Mouse (Mus musculus): ENCODE measurements around the gene Fancg. TPM values are rescaled to one million over a fixed set of nuclear protein-coding genes. Genes with fewer than 3 reads are reported as not detected.
A peak's percentile ranks its signal among the peaks of the same experiment; 100 is the strongest.

Gene Fancg
- polyA plus RNA-seq, 2 experiments, result 20.4 to 31.3 TPM

DNA sequence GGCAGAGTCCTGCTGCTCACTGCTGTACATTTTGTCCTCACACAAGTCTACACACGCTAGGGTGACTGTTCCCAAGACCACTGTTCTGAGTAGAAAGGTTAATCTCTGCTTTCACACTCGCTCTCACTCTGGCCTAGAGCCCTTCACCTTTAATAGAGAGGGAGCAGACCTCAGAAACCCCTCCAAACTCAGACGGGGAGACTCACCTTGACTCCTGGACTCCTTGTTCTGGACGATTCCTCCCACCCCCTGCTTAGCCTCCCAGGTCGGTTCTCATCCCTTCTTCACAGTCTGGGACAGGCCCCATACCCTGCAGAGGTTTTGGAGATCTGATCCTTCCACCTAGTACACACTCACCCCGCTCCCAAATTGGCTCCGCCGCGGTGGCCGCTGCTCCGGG lies 29.3 kb upstream of the Fancg start:
- H3K27me3 ChIP-seq (ENCODE audit: control insufficient read depth, insufficient read depth, low read length), result no peaks in the 10 kb centered on the region
- H3K4me3 ChIP-seq (replicated peaks; ENCODE audit: low read length), result peak overlapping the region; percentile 68
- peak overlapping the region; percentile 72 for H3K9ac ChIP-seq (ENCODE audit: low read depth, low read length, severe bottlenecking)
- ATAC-seq (ENCODE audit: low FRiP score, low read depth) (no peak), DNase-seq (ENCODE audit: low spot score) (no peak)
- H3K4me2 ChIP-seq (replicated peaks; ENCODE audit: low read depth, low read length, severe bottlenecking), result peak overlapping the region; percentile 80
- H3K36me3 ChIP-seq (ENCODE audit: control insufficient read depth, insufficient read depth, low read length), result peaks cover 19% of the 10 kb centered on the region
- 2% methylated on average over 10 of the region's 11 CpGs for WGBS
- H3K27ac ChIP-seq (replicated peaks; ENCODE audit: low read depth, low read length), result peak overlapping the region; percentile 55
- TF ChIP-seq POLR2A (IDR thresholded peaks at IDR 0.05; ENCODE audit: borderline replicate concordance, extremely low read depth, insufficient read depth, insufficient read length), result no peak
- peaks cover 19% of the 10 kb centered on the region for H3K4me1 ChIP-seq (ENCODE audit: control insufficient read depth, insufficient read depth, low read length)
- no peaks in the 10 kb centered on the region for H3K9me3 ChIP-seq (ENCODE audit: control insufficient read depth, low read length)

- no peak for ATAC-seq (ENCODE audit: low FRiP score, low read depth)
Observed at GRCm38 (mm10) chr4:43038567-43039495, 28.5 kb upstream of the Fancg start.

DNA sequence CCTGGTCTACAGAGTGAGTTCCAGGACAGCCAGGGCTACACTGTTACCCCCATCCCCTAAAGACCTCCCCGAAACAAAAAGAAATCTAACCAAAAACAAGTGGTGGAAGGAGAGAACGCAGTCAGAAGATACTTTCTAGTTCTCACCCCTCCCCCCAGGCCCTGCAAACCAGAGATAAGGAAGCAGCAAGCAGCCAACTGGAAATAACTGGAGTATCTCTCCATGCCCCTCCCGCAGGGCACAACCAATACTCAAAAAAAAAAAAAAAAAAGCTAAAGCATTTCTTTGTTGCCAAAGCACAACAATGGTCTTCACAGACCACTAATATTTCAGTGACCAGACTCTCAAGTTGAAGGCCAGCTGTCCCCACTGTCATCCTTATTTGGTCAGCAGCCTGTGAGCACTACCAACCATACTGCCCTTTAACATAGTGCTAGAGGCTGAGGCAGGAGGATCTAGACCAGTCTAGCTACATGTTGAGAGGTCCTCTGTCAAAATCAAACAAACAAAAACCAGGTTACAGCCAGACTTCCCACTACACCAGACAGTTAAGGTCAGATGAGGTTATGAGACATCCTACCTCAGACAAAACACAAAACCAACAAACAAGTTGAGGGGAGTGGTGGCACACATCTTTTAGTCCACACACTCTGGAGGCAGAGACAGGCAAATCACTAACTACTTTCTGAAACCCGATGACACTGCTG lies 27.7 kb upstream of the Fancg start:
- no peaks in the 10 kb centered on the region for H3K27me3 ChIP-seq (ENCODE audit: control insufficient read depth, insufficient read depth, low read length)
- 76% methylated on average over 4 of the region's 4 CpGs for whole genome bisulfite sequencing
- ATAC-seq (ENCODE audit: low FRiP score, low read depth) (no peak), DNase-seq (ENCODE audit: low spot score) (no peak)
- no peak overlapping the region for H3K4me2 ChIP-seq (replicated peaks; ENCODE audit: low read depth, low read length, severe bottlenecking)
- no peak overlapping the region for H3K27ac ChIP-seq (replicated peaks; ENCODE audit: low read depth, low read length)
- no peaks in the 10 kb centered on the region for H3K9me3 ChIP-seq (ENCODE audit: control insufficient read depth, low read length)
- 0 out of 2 replicates have a peak overlapping the region, but pooled peaks have one; percentile 68 for H3K4me3 ChIP-seq (replicated peaks; ENCODE audit: low read length)
- peaks cover 32% of the 10 kb centered on the region for H3K36me3 ChIP-seq (ENCODE audit: control insufficient read depth, insufficient read depth, low read length)
- peaks cover 11% of the 10 kb centered on the region for H3K4me1 ChIP-seq (ENCODE audit: control insufficient read depth, insufficient read depth, low read length)
- TF ChIP-seq POLR2A (IDR thresholded peaks at IDR 0.05; ENCODE audit: borderline replicate concordance, extremely low read depth, insufficient read depth, insufficient read length), result no peak
- no peak overlapping the region for H3K9ac ChIP-seq (ENCODE audit: low read depth, low read length, severe bottlenecking)

More at GRCm38 (mm10) chr4:43038567-43039495, 28.5 kb upstream of the Fancg start:
- Histone ChIP-seq H3K4me3 (replicated peaks; ENCODE audit: low read length) (peak overlapping the region; percentile 68), H3K9me3 (ENCODE audit: control insufficient read depth, low read length) (no peaks in the 10 kb centered on the region), H3K27me3 (ENCODE audit: control insufficient read depth, insufficient read depth, low read length) (no peaks in the 10 kb centered on the region), H3K4me1 (ENCODE audit: control insufficient read depth, insufficient read depth, low read length) (peaks cover 12% of the 10 kb centered on the region), H3K9ac (ENCODE audit: low read depth, low read length, severe bottlenecking) (peak overlapping the region; percentile 72; the same call in 1 of the 2 replicates), H3K4me2 (replicated peaks; ENCODE audit: low read depth, low read length, severe bottlenecking) (peak overlapping the region; percentile 80), H3K36me3 (ENCODE audit: control insufficient read depth, insufficient read depth, low read length) (peaks cover 26% of the 10 kb centered on the region), H3K27ac (replicated peaks; ENCODE audit: low read depth, low read length) (no peak overlapping the region)
- TF ChIP-seq POLR2A (IDR thresholded peaks at IDR 0.05; ENCODE audit: borderline replicate concordance, extremely low read depth, insufficient read depth, insufficient read length), result no peak
- DNase-seq (ENCODE audit: low spot score), result no peak
- WGBS, result 51% methylated on average over 15 of the region's 15 CpGs

GRCm38 (mm10) chr4:43036356-43036755 lies 26.1 kb upstream of the Fancg start:
- TF ChIP-seq POLR2A (IDR thresholded peaks at IDR 0.05; ENCODE audit: borderline replicate concordance, extremely low read depth, insufficient read depth, insufficient read length), result no peak
- WGBS, result 83% methylated on average over 10 of the region's 10 CpGs
- ATAC-seq (ENCODE audit: low FRiP score, low read depth), result no peak

GRCm38 (mm10) chr4:43035851-43036250 lies 25.5 kb upstream of the Fancg start:
- Histone ChIP-seq H3K9ac (ENCODE audit: low read depth, low read length, severe bottlenecking) (no peak overlapping the region), H3K36me3 (ENCODE audit: control insufficient read depth, insufficient read depth, low read length) (peaks cover 38% of the 10 kb centered on the region), H3K4me3 (replicated peaks; ENCODE audit: low read length) (no peak overlapping the region), H3K4me2 (replicated peaks; ENCODE audit: low read depth, low read length, severe bottlenecking) (no peak overlapping the region), H3K4me1 (ENCODE audit: control insufficient read depth, insufficient read depth, low read length) (peaks cover 16% of the 10 kb centered on the region), H3K27me3 (ENCODE audit: control insufficient read depth, insufficient read depth, low read length) (no peaks in the 10 kb centered on the region), H3K9me3 (ENCODE audit: control insufficient read depth, low read length) (no peaks in the 10 kb centered on the region), H3K27ac (replicated peaks; ENCODE audit: low read depth, low read length) (no peak overlapping the region)
- no peak for ATAC-seq (ENCODE audit: low FRiP score, low read depth)
- no peak for TF ChIP-seq POLR2A (IDR thresholded peaks at IDR 0.05; ENCODE audit: borderline replicate concordance, extremely low read depth, insufficient read depth, insufficient read length)
- WGBS, result 85% methylated on average over 6 of the region's 6 CpGs
- no peak for DNase-seq (ENCODE audit: low spot score)

More at GRCm38 (mm10) chr4:43036356-43036755, 26.1 kb upstream of the Fancg start:
- Histone ChIP-seq H3K36me3 (ENCODE audit: control insufficient read depth, insufficient read depth, low read length) (peaks cover 38% of the 10 kb centered on the region), H3K4me2 (replicated peaks; ENCODE audit: low read depth, low read length, severe bottlenecking) (no peak overlapping the region), H3K27ac (replicated peaks; ENCODE audit: low read depth, low read length) (no peak overlapping the region), H3K4me3 (replicated peaks; ENCODE audit: low read length) (no peak overlapping the region), H3K27me3 (ENCODE audit: control insufficient read depth, insufficient read depth, low read length) (no peaks in the 10 kb centered on the region), H3K9me3 (ENCODE audit: control insufficient read depth, low read length) (no peaks in the 10 kb centered on the region), H3K9ac (ENCODE audit: low read depth, low read length, severe bottlenecking) (no peak overlapping the region), H3K4me1 (ENCODE audit: control insufficient read depth, insufficient read depth, low read length) (peaks cover 16% of the 10 kb centered on the region)
- DNase-seq (ENCODE audit: low spot score), result no peak
